In genomic region chr1:40061359-40061758, GRCm38 (mm10) we compare ENCODE assay signal across 25 mouse cellular contexts. TPM values are rescaled to one million over a fixed set of nuclear protein-coding genes. Genes with fewer than 3 reads are reported as not detected.
DNase-seq lines count a peak whose midpoint lies in the region; ATAC-seq and TF ChIP-seq lines count a peak whose summit lies in the region.
"Had no signal": no experiment of that assay in that cellular context is flagged by ENCODE, and none has a peak within 500 bp of the region (broad histone marks: within the 10 kb centered on the region; RNA-seq: fewer than 3 reads in every experiment).

No protein-coding gene starts in this region.

- intact Hi-C loops in heart, postnatal 10 days (cut with DNase I) = no loop called here

- H3K27ac ChIP-seq in limb, embryonic 14.5 days (replicated peaks; ENCODE audit: low read depth, low read length) = no peak overlapping the region
- H3K27ac ChIP-seq in limb, embryonic 10.5 days = no peak overlapping the region
- no peak overlapping the region for H3K27ac ChIP-seq in stomach, embryonic 16.5 days (ENCODE audit: low read length)
- H3K27ac ChIP-seq: hindbrain, embryonic 14.5 days; lung, embryonic 15.5 days; midbrain, embryonic 12.5 days; neural tube, embryonic 13.5 days had no signal

- no peak for ATAC-seq in limb, embryonic 14.5 days (ENCODE audit: low FRiP score, low read depth)
- peak; percentile 67 for ATAC-seq in stomach, embryonic 16.5 days (ENCODE audit: insufficient read depth, low FRiP score)
- ATAC-seq: activated CD4-positive, CD25-positive, alpha-beta regulatory T cell, adult 4 months; forebrain, embryonic 14.5 days; inflammation-experienced regulatory T-cells, adult 6 months had no signal

- TF ChIP-seq POLR2A in limb, embryonic 14.5 days (IDR thresholded peaks at IDR 0.05; ENCODE audit: borderline replicate concordance, extremely low read depth, insufficient read depth, insufficient read length) = no peak

- no peaks in the 10 kb centered on the region for H3K4me1 ChIP-seq in limb, embryonic 14.5 days (ENCODE audit: control insufficient read depth, insufficient read depth, low read length)
- no peaks in the 10 kb centered on the region for H3K4me1 ChIP-seq in limb, embryonic 10.5 days
- H3K4me1 ChIP-seq in stomach, embryonic 16.5 days (ENCODE audit: control insufficient read depth, insufficient read depth, low read length) = no peaks in the 10 kb centered on the region
- H3K4me1 ChIP-seq: lung, embryonic 15.5 days had no signal

- no peak overlapping the region for H3K4me2 ChIP-seq in limb, embryonic 14.5 days (replicated peaks; ENCODE audit: low read depth, low read length, severe bottlenecking)
- no peak overlapping the region for H3K4me2 ChIP-seq in stomach, embryonic 16.5 days (ENCODE audit: low read depth, low read length)
- H3K4me2 ChIP-seq: hindbrain, embryonic 14.5 days; lung, embryonic 15.5 days; midbrain, embryonic 12.5 days; neural tube, embryonic 13.5 days had no signal

- H3K4me3 ChIP-seq in limb, embryonic 14.5 days (replicated peaks; ENCODE audit: low read length) = no peak overlapping the region
- no peak overlapping the region for H3K4me3 ChIP-seq in limb, embryonic 10.5 days
- H3K4me3 ChIP-seq in stomach, embryonic 16.5 days (replicated peaks; ENCODE audit: low read length) = no peak overlapping the region
- H3K4me3 ChIP-seq: lung, embryonic 15.5 days; midbrain, embryonic 12.5 days; neural tube, embryonic 13.5 days had no signal

- WGBS in limb, embryonic 14.5 days = 80% methylated on average over 9 of the region's 9 CpGs
- 90% methylated on average over 9 of the region's 9 CpGs for WGBS in limb, embryonic 10.5 days
- 53% methylated on average over 9 of the region's 9 CpGs for WGBS in stomach, embryonic 16.5 days

- no peaks in the 10 kb centered on the region for H3K9me3 ChIP-seq in limb, embryonic 14.5 days (ENCODE audit: control insufficient read depth, low read length)
- H3K9me3 ChIP-seq in limb, embryonic 10.5 days (replicated peaks) = no peaks in the 10 kb centered on the region
- H3K9me3 ChIP-seq in stomach, embryonic 16.5 days (replicated peaks; ENCODE audit: control insufficient read depth, low read length) = no peaks in the 10 kb centered on the region
- H3K9me3 ChIP-seq: lung, embryonic 15.5 days; midbrain, embryonic 12.5 days; neural tube, embryonic 13.5 days had no signal

- DNase-seq in gastrocnemius, postnatal 25 days = peak; percentile 16
- no peak for DNase-seq in gastrocnemius, postnatal 10 days
- DNase-seq in limb, embryonic 14.5 days (ENCODE audit: low spot score) = peak; percentile 7
- no peak for DNase-seq in limb, embryonic 10.5 days (ENCODE audit: low spot score)
- peak; percentile 48 to 50 for DNase-seq in heart, postnatal 10 days
- DNase-seq in c-Kit-positive CD71-positive TER-119-positive erythroid progenitor cells, embryonic 14.5 days (ENCODE audit: low spot score) = no peak
- no peak for DNase-seq in kidney, postnatal 10 days
- DNase-seq: adrenal gland, adult 8-10 months; B cell, adult 2 months; cerebellum, adult 8-10 months; cerebellum, postnatal 25 days; gastrocnemius, postnatal 36 days; kidney, adult 8-10 months; kidney, postnatal 14 days; layer of hippocampus, adult 9-11 months; lung, postnatal 36 days had no signal

- no peaks in the 10 kb centered on the region for H3K36me3 ChIP-seq in limb, embryonic 14.5 days (ENCODE audit: control insufficient read depth, insufficient read depth, low read length)
- H3K36me3 ChIP-seq in limb, embryonic 10.5 days = no peaks in the 10 kb centered on the region
- H3K36me3 ChIP-seq in stomach, embryonic 16.5 days (ENCODE audit: control insufficient read depth, insufficient read depth, low read length) = no peaks in the 10 kb centered on the region
- H3K36me3 ChIP-seq: lung, embryonic 15.5 days; midbrain, embryonic 12.5 days; neural tube, embryonic 13.5 days had no signal

- no peaks in the 10 kb centered on the region for H3K27me3 ChIP-seq in limb, embryonic 14.5 days (ENCODE audit: control insufficient read depth, insufficient read depth, low read length)
- H3K27me3 ChIP-seq in limb, embryonic 10.5 days (ENCODE audit: low read depth, poor library complexity, severe bottlenecking) = no peaks in the 10 kb centered on the region
- no peaks in the 10 kb centered on the region for H3K27me3 ChIP-seq in stomach, embryonic 16.5 days (ENCODE audit: control insufficient read depth, insufficient read depth, low read length)
- H3K27me3 ChIP-seq: lung, embryonic 15.5 days; midbrain, embryonic 12.5 days; neural tube, embryonic 13.5 days had no signal

- no peak overlapping the region for H3K9ac ChIP-seq in limb, embryonic 14.5 days (ENCODE audit: low read depth, low read length, severe bottlenecking)
- no peak overlapping the region for H3K9ac ChIP-seq in stomach, embryonic 16.5 days (ENCODE audit: low read length)
- H3K9ac ChIP-seq: hindbrain, embryonic 14.5 days; lung, embryonic 15.5 days; midbrain, embryonic 12.5 days; neural tube, embryonic 13.5 days had no signal

RNA-seq across cellular contexts. Expression of gene Il1r2, which starts 12.5 kb away (rescaled TPM):
- total RNA-seq in gastrocnemius, postnatal 25 days (2021) = under 1 TPM in 1 of 2 experiments, not detected in 1; 0.56 TPM
- total RNA-seq in gastrocnemius, postnatal 10 days (2021) = under 1 TPM in 1 of 2 experiments, not detected in 1; 0.25 TPM
- polyA plus RNA-seq in limb, embryonic 14.5 days (2012; rRNA removed) = 0.58 and 0.64 TPM in 2 replicates
- polyA plus RNA-seq in limb, embryonic 14.5 days (2014; fragmentation: Nextera tagmentation; extraction: Ambion mirVana) = 1.6 and 1.8 TPM in 2 replicates
- polyA plus RNA-seq in limb, embryonic 10.5 days (2016; fragmentation: Nextera tagmentation; extraction: Ambion mirVana) = 0.41 and 0.54 TPM in 2 replicates
- total RNA-seq in heart, postnatal 10 days (2021) = not detected
- polyA plus RNA-seq in stomach, embryonic 16.5 days (2015; fragmentation: Nextera tagmentation; extraction: Ambion mirVana) = 14.1 and 28.0 TPM in 2 replicates
- total RNA-seq: liver, adult 2 months had no signal
- polyA plus RNA-seq: midbrain, embryonic 12.5 days had no signal

Comparison
In these comparisons a context has a peak if more than half of its experiments do, and no peak if none do; other contexts are left out.
1. DNase-seq: peak in gastrocnemius, postnatal 25 days (single experiment), limb, embryonic 14.5 days (single experiment) and heart, postnatal 10 days (2 of 2); none in gastrocnemius, postnatal 10 days (single experiment), limb, embryonic 10.5 days (single experiment), c-Kit-positive CD71-positive TER-119-positive erythroid progenitor cells, embryonic 14.5 days (single experiment) and kidney, postnatal 10 days (single experiment).